Mouse (Mus musculus) testis, adult 2 months (tissue): ENCODE data around the gene Fam189a1.

ENCODE experiments used
- CTCF ChIP-seq: fragments of 200-500 bp; IDR thresholded peaks from 2 replicates; pipeline ENCODE4 v1.5.1; 2012; ENCODE audit warnings: low read depth, mild to moderate bottlenecking, inconsistent platforms, low read length, moderate library complexity; ENCODE audit not compliant: control insufficient read depth, insufficient read depth, insufficient replicate concordance
- POLR2A ChIP-seq: fragments of 200-500 bp; IDR thresholded peaks from 2 replicates; pipeline ENCODE4 v1.6.1; 2012; ENCODE audit warnings: low read depth, mild to moderate bottlenecking, inconsistent platforms, low read length, moderate library complexity; ENCODE audit not compliant: control insufficient read depth

DNA sequence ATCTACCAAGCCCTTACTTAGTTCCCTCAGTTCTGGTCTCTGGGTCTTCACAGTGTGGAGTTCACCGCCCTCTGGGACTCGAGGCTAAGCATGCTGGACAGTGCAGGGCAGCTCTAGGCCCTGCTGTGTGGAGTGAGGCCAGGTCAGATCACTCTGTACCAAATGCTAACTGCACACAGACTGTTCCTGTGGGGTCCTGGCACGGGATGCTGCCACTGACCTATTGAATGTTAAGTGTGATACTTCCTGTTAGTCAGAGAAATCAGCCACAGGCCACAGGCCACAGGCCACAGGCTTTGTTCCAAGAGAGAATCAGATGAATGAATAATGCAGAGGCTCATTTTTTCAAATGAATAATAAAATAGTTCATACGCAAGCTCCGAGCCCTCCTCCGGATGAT lies 112.1 kb downstream of the Fam189a1 start:
- no peak for TF ChIP-seq CTCF
- no peak for TF ChIP-seq POLR2A
